Mouse (Mus musculus) c-Kit-negative CD71-positive TER-119-positive erythroid progenitor cells, embryonic 14.5 days (primary cell): ENCODE measurements around the gene Tmem253.
"Not testable (repeated sequence)": the region's sequence is repeated elsewhere in the genome, so short reads cannot be mapped to it uniquely, and the experiment has no call there.

Source experiments
- DNase-seq: peaks from one replicate; pipeline ENCODE4 v3.0.0-alpha.2; 2013; ENCODE audit warnings: low read depth, low spot score

The Tmem253 gene

GRCm38 (mm10) chr14:52021568-52022212 is 6.2 kb downstream of the Tmem253 start:
- DNase-seq: no peak

- DNase-seq: no peak
These were observed 6.8 kb downstream of the Tmem253 start for GRCm38 (mm10) chr14:52022244-52022708.

GRCm38 (mm10) chr14:52022709-52023459 is 7.4 kb downstream of the Tmem253 start:
- peak; percentile 60 for DNase-seq

- no peak for DNase-seq
These were observed 8.7 kb downstream of the Tmem253 start for GRCm38 (mm10) chr14:52024133-52024532.

- DNase-seq: no peak
These were observed 10.9 kb downstream of the Tmem253 start for GRCm38 (mm10) chr14:52026342-52026741.

- DNase-seq: no peak
These were observed 20.5 kb downstream of the Tmem253 start for GRCm38 (mm10) chr14:52035926-52036325.

GRCm38 (mm10) chr14:52039332-52039731 is 23.9 kb downstream of the Tmem253 start:
- no peak for DNase-seq

- DNase-seq: not testable (repeated sequence)
These were observed 26.9 kb downstream of the Tmem253 start, which contains the start of gene Olfr221 for GRCm38 (mm10) chr14:52042359-52042758. TSS of gene Olfr221 (minus strand) at chr14:52042459.

- no peak for DNase-seq
These were observed 28.0 kb downstream of the Tmem253 start for GRCm38 (mm10) chr14:52043446-52043845.

- DNase-seq: no peak
These were observed 29.6 kb downstream of the Tmem253 start for GRCm38 (mm10) chr14:52044901-52045678.

- no peak for DNase-seq
These were observed 30.6 kb downstream of the Tmem253 start for GRCm38 (mm10) chr14:52045966-52046565.

GRCm38 (mm10) chr14:52052720-52053119 is 37.3 kb downstream of the Tmem253 start:
- DNase-seq: not testable (repeated sequence)

- no peak for DNase-seq
These were observed 44.5 kb downstream of the Tmem253 start for GRCm38 (mm10) chr14:52059982-52060381.

GRCm38 (mm10) chr14:52060800-52061199 is 45.3 kb downstream of the Tmem253 start:
- no peak for DNase-seq

- no peak for DNase-seq
These were observed 46.3 kb downstream of the Tmem253 start for GRCm38 (mm10) chr14:52061798-52062197.

GRCm38 (mm10) chr14:52066135-52066534 is 50.7 kb downstream of the Tmem253 start:
- DNase-seq: no peak
